Mouse (Mus musculus) lung, postnatal 0 days (tissue): ENCODE measurements around the gene Fam129b.

Source experiments
- CTCF ChIP-seq: IDR thresholded peaks from 2 replicates; pipeline ENCODE4 v1.5.1; 2016; ENCODE audit warnings: antibody characterized with exemption, mild to moderate bottlenecking
- EP300 ChIP-seq: IDR thresholded peaks from 2 replicates; pipeline ENCODE4 v1.6.1; 2016; ENCODE audit warnings: antibody characterized with exemption, mild to moderate bottlenecking, control low read depth

DNA sequence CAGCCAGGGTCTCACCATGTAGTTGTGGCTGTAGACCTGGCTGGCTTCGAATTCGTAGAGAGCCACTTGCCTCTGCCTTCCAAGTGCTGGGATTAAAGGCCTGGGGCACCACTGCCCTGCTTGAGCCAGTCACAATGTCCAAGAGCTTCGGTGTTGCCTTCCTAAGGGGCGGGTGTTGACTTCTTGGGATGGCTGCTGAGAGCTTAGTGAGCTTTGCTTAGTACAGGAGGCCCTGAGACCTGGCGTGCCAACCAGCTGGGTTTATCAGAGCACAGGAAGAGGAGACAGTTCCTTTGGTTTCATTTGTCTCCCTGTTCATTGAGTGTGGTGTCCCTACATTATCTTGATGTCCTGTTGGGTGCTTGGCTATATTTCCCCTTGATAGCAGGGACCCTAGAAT lies 1.4 kb downstream of the Fam129b start:
- no peak for TF ChIP-seq CTCF
- no peak for TF ChIP-seq EP300
